Mouse (Mus musculus) intestine, embryonic 15.5 days (tissue): ENCODE data around the gene Zfp462. TPM values are rescaled to one million over a fixed set of nuclear protein-coding genes. Genes with fewer than 3 reads are reported as not detected.

Experiments
- ATAC-seq: fragments of 200-750 bp; cut with Nextera tagmentation; 2 replicates; pipeline ENCODE4 v1.8.0; 2017; ENCODE audit warnings: moderate TSS enrichment, moderate library complexity
- H3K27ac ChIP-seq: fragments of 300-500 bp; sonication (generic); 2 replicates; pipeline ENCODE4 v1.5.1; 2015; ENCODE audit warnings: mild to moderate bottlenecking, inconsistent platforms
- H3K27me3 ChIP-seq: fragments of 300-500 bp; sonication (generic); replicated peaks from 2 replicates; pipeline ENCODE4 v1.6.1; 2015; ENCODE audit warnings: inconsistent platforms
- H3K36me3 ChIP-seq: fragments of 300-500 bp; sonication (generic); 2 replicates; pipeline ENCODE4 v1.6.1; 2015; ENCODE audit warnings: inconsistent platforms
- H3K4me1 ChIP-seq: fragments of 300-500 bp; sonication (generic); replicated peaks from 2 replicates; pipeline ENCODE4 v1.6.1; 2015; ENCODE audit warnings: inconsistent platforms
- H3K4me2 ChIP-seq: fragments of 300-500 bp; sonication (generic); replicated peaks from 2 replicates; pipeline ENCODE4 v1.6.1; 2015; ENCODE audit warnings: mild to moderate bottlenecking, inconsistent platforms
- H3K4me3 ChIP-seq: fragments of 300-500 bp; sonication (generic); replicated peaks from 2 replicates; pipeline ENCODE4 v1.5.1; 2015; ENCODE audit warnings: inconsistent platforms
- H3K9ac ChIP-seq: fragments of 300-500 bp; sonication (generic); 2 replicates; pipeline ENCODE4 v1.6.1; 2015; ENCODE audit warnings: inconsistent platforms
- H3K9me3 ChIP-seq: fragments of 300-500 bp; sonication (generic); 2 replicates; pipeline ENCODE4 v1.6.1; 2016; ENCODE audit warnings: inconsistent platforms
- WGBS: fragments of 180-500 bp; shearing (Covaris S2); methylation state at CpG from one replicate; pipeline ENCODE4 v1.1.7; 2015; 5-methylcytosine and 5-hydroxymethylcytosine counted together
- polyA plus RNA-seq: library from polyadenylated mRNA; unstranded; fragments of >200 nt; fragmentation: Nextera tagmentation; extraction: Ambion mirVana; gene quantifications from 2 replicates; pipeline ENCODE4 v1.2.1, GENCODE M21; 2015

Gene Zfp462
- polyA plus RNA-seq, 1 experiment from 2014 or later = 2.8 TPM

GRCm38 (mm10) chr4:55117839-55118487 lies 173.1 kb downstream of the Zfp462 start:
- no peak for ATAC-seq
- no peaks in the 10 kb centered on the region for H3K27me3 ChIP-seq
- no peak overlapping the region for H3K9ac ChIP-seq
- H3K4me1 ChIP-seq = no peaks in the 10 kb centered on the region
- 54% methylated on average over 10 of the region's 10 CpGs for WGBS
- H3K27ac ChIP-seq = no peak overlapping the region
- no peaks in the 10 kb centered on the region for H3K36me3 ChIP-seq
- no peaks in the 10 kb centered on the region for H3K9me3 ChIP-seq
- no peak overlapping the region for H3K4me2 ChIP-seq
- no peak overlapping the region for H3K4me3 ChIP-seq

GRCm38 (mm10) chr4:55121126-55121525 lies 176.3 kb downstream of the Zfp462 start:
- no peak overlapping the region for H3K27ac ChIP-seq
- H3K4me2 ChIP-seq = no peak overlapping the region
- H3K9me3 ChIP-seq = no peaks in the 10 kb centered on the region
- WGBS = 69% methylated on average over 2 of the region's 2 CpGs
- no peak overlapping the region for H3K4me3 ChIP-seq
- H3K9ac ChIP-seq = no peak overlapping the region
- 0 out of 2 replicates have a peak, but pooled peaks cover 8% of the 10 kb centered on the region for H3K4me1 ChIP-seq
- H3K36me3 ChIP-seq = no peaks in the 10 kb centered on the region
- no peak for ATAC-seq
- no peaks in the 10 kb centered on the region for H3K27me3 ChIP-seq

- H3K4me1 ChIP-seq = 0 out of 2 replicates have a peak, but pooled peaks cover 8% of the 10 kb centered on the region
- H3K27ac ChIP-seq = no peak overlapping the region
- H3K4me2 ChIP-seq = no peak overlapping the region
- H3K27me3 ChIP-seq = no peaks in the 10 kb centered on the region
- H3K9ac ChIP-seq = no peak overlapping the region
- WGBS = 52% methylated on average over 6 of the region's 6 CpGs
- no peak for ATAC-seq
- no peak overlapping the region for H3K4me3 ChIP-seq
- H3K9me3 ChIP-seq = no peaks in the 10 kb centered on the region
- H3K36me3 ChIP-seq = no peaks in the 10 kb centered on the region
These were observed 177.1 kb downstream of the Zfp462 start for GRCm38 (mm10) chr4:55121952-55122351.

GRCm38 (mm10) chr4:55124126-55124525 lies 179.3 kb downstream of the Zfp462 start:
- Histone ChIP-seq H3K36me3 (no peaks in the 10 kb centered on the region), H3K4me3 (no peak overlapping the region), H3K9ac (no peak overlapping the region), H3K9me3 (no peaks in the 10 kb centered on the region), H3K27me3 (no peaks in the 10 kb centered on the region), H3K4me2 (no peak overlapping the region), H3K4me1 (0 out of 2 replicates have a peak, but pooled peaks cover 8% of the 10 kb centered on the region), H3K27ac (no peak overlapping the region)
- no peak for ATAC-seq
- WGBS = 83% methylated on average over 3 of the region's 3 CpGs

GRCm38 (mm10) chr4:55125048-55125737 lies 180.3 kb downstream of the Zfp462 start:
- Histone ChIP-seq H3K9me3 (no peaks in the 10 kb centered on the region), H3K9ac (no peak overlapping the region), H3K36me3 (no peaks in the 10 kb centered on the region), H3K27ac (no peak overlapping the region), H3K4me3 (no peak overlapping the region), H3K4me2 (peak overlapping the region; percentile 34), H3K4me1 (0 out of 2 replicates have a peak, but pooled peaks cover 8% of the 10 kb centered on the region), H3K27me3 (no peaks in the 10 kb centered on the region)
- no peak for ATAC-seq
- WGBS = 48% methylated on average over 11 of the region's 11 CpGs

- no peak overlapping the region for H3K27ac ChIP-seq
- no peak overlapping the region for H3K9ac ChIP-seq
- 55% methylated on average over 4 of the region's 4 CpGs for WGBS
- ATAC-seq = no peak
- H3K36me3 ChIP-seq = no peaks in the 10 kb centered on the region
- H3K4me2 ChIP-seq = peak overlapping the region; percentile 34
- H3K4me3 ChIP-seq = no peak overlapping the region
- no peaks in the 10 kb centered on the region for H3K27me3 ChIP-seq
- H3K4me1 ChIP-seq = 0 out of 2 replicates have a peak, but pooled peaks cover 8% of the 10 kb centered on the region
- no peaks in the 10 kb centered on the region for H3K9me3 ChIP-seq
These were observed 180.8 kb downstream of the Zfp462 start for GRCm38 (mm10) chr4:55125738-55126054.

GRCm38 (mm10) chr4:55127228-55127901 lies 182.5 kb downstream of the Zfp462 start:
- H3K27ac ChIP-seq = no peak overlapping the region
- no peaks in the 10 kb centered on the region for H3K27me3 ChIP-seq
- 0 out of 2 replicates have a peak, but pooled peaks cover 8% of the 10 kb centered on the region for H3K4me1 ChIP-seq
- H3K36me3 ChIP-seq = no peaks in the 10 kb centered on the region
- 70% methylated on average over 9 of the region's 9 CpGs for WGBS
- H3K9ac ChIP-seq = no peak overlapping the region
- no peaks in the 10 kb centered on the region for H3K9me3 ChIP-seq
- no peak overlapping the region for H3K4me3 ChIP-seq
- peak; percentile 92 for ATAC-seq
- no peak overlapping the region for H3K4me2 ChIP-seq

GRCm38 (mm10) chr4:55128088-55128835 lies 183.4 kb downstream of the Zfp462 start:
- WGBS = 71% methylated on average over 13 of the region's 13 CpGs

More at GRCm38 (mm10) chr4:55128088-55128835, 183.4 kb downstream of the Zfp462 start:
- no peaks in the 10 kb centered on the region for H3K9me3 ChIP-seq
- no peak overlapping the region for H3K4me3 ChIP-seq
- no peaks in the 10 kb centered on the region for H3K27me3 ChIP-seq
- ATAC-seq = no peak
- H3K4me1 ChIP-seq = 0 out of 2 replicates have a peak, but pooled peaks cover 8% of the 10 kb centered on the region
- no peak overlapping the region for H3K27ac ChIP-seq
- H3K4me2 ChIP-seq = no peak overlapping the region
- H3K36me3 ChIP-seq = no peaks in the 10 kb centered on the region
- no peak overlapping the region for H3K9ac ChIP-seq
